Mouse (Mus musculus) bone marrow macrophage, adult 2 months (primary cell): Measurements from ENCODE around the gene Hif3a. TPM values are rescaled to one million over a fixed set of nuclear protein-coding genes. Genes with fewer than 3 reads are reported as not detected.
"Not testable (repeated sequence)": the region's sequence is repeated elsewhere in the genome, so short reads cannot be mapped to it uniquely, and the experiment has no call there.

ENCODE experiments used
- H3K27ac ChIP-seq: 2 replicates; pipeline ENCODE4 v1.5.1; 2012; ENCODE audit warnings: low read depth, low read length; ENCODE audit not compliant: insufficient read depth
- H3K4me1 ChIP-seq: 2 replicates; pipeline ENCODE4 v1.6.1; 2012; ENCODE audit warnings: low read length; ENCODE audit not compliant: control insufficient read depth, insufficient read depth
- H3K4me3 ChIP-seq: 2 replicates; pipeline ENCODE4 v1.5.1; 2012; ENCODE audit warnings: mild to moderate bottlenecking, low read length, moderate library complexity; ENCODE audit not compliant: insufficient read depth
- CTCF ChIP-seq: IDR thresholded peaks from 2 replicates; pipeline ENCODE4 v1.5.1; 2012; ENCODE audit warnings: low read depth, mild to moderate bottlenecking, low read length, moderate library complexity
- POLR2A ChIP-seq: IDR thresholded peaks from 2 replicates; pipeline ENCODE4 v1.6.1; 2012; ENCODE audit warnings: mild to moderate bottlenecking, low read depth, low read length, borderline replicate concordance
- polyA plus RNA-seq: library from polyadenylated mRNA; stranded (reverse); fragments of >200 nt; gene quantifications from 2 replicates; pipeline ENCODE4 v1.2.4, GENCODE M21; 2012; ENCODE audit not compliant: missing spikeins, insufficient read depth, insufficient read length

The Hif3a gene
- 0.27 TPM in 1 of 2 replicates, not detected in the other for polyA plus RNA-seq

DNA sequence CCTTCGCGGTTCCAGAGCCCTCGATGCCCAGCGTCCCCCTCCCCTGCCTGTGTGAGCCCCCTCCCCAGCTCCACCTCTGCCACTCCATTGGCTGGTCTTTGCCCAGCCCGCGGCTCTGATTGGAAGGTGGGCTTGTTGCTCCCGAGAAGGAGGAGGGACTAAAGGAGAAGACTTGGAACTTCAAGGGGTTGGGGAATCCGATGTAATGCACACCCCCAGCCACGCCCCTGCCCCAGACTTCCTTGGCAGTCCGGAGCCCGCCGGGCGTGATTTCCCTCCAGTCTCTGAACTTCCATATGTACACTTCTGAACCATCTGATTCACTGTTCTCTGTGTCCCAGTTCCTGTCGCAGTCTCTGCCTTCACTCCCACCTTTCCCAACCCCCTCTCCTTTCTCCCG, at the start of gene Hif3a:
TSS of gene Hif3a (minus strand) at position 39 of the 400 bp plus-strand sequence.
- no peak within 1 kb of the TSS for H3K4me3 ChIP-seq
- peaks cover 32% of the 10 kb centered on the region for H3K4me1 ChIP-seq
- no peak for TF ChIP-seq POLR2A
- no peak for TF ChIP-seq CTCF
- no peak within 1 kb of the TSS for H3K27ac ChIP-seq

- not testable (repeated sequence) for H3K4me3 ChIP-seq, H3K4me1 ChIP-seq, H3K27ac ChIP-seq
Observed at GRCm38 (mm10) chr7:17101631-17102030, 39.4 kb upstream of the Hif3a start.

DNA sequence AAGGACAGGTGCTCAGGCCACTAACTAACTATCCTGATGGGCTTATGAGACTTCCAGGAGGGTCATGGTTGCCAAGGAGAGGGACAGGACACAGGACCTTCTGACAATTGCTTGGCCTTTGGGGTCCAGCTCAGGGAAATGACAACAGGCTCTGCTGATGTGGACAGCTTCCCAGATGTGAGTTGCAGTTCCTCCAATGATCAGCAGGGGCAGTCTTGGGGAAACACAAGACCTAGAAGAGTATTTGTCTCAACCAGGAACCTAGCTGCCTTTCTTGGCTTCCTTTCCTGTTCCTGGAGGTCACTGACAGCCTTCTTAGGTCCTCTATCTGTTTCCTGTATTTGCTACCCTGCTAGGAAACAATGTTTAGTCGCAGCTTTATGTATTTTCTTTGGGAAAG, 29.1 kb upstream of the Hif3a start:
- no peak overlapping the region for H3K4me3 ChIP-seq
- TF ChIP-seq CTCF: no peak
- H3K27ac ChIP-seq: no peak overlapping the region
- H3K4me1 ChIP-seq: no peaks in the 10 kb centered on the region

- Histone ChIP-seq H3K27ac (no peak overlapping the region), H3K4me3 (no peak overlapping the region), H3K4me1 (no peaks in the 10 kb centered on the region)
- TF ChIP-seq CTCF: no peak
- TF ChIP-seq POLR2A: no peak
Observed at GRCm38 (mm10) chr7:17090058-17090585, 27.9 kb upstream of the Hif3a start.

DNA sequence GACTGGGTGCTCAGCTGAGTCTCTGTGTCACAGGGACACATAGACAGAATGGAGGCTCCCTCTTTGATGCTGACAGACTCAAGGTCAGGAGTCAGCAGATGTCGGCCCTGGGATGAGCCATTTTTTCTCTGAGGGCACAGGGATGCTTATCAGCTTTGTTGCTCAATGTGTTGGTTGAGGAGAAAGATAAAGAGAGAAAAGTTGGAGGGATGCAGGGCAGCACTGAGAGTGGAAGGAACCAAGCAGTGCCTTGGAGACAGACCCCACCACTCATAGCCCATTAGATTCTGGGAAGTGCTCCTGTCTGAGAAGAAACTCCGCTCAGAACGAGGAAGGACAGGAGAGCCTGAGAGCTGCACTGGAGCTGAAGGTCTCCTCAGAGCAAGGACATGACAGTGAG, 25.5 kb upstream of the Hif3a start:
- H3K4me1 ChIP-seq: no peaks in the 10 kb centered on the region
- no peak overlapping the region for H3K4me3 ChIP-seq
- TF ChIP-seq CTCF (no peak), POLR2A (no peak)
- H3K27ac ChIP-seq: no peak overlapping the region

DNA sequence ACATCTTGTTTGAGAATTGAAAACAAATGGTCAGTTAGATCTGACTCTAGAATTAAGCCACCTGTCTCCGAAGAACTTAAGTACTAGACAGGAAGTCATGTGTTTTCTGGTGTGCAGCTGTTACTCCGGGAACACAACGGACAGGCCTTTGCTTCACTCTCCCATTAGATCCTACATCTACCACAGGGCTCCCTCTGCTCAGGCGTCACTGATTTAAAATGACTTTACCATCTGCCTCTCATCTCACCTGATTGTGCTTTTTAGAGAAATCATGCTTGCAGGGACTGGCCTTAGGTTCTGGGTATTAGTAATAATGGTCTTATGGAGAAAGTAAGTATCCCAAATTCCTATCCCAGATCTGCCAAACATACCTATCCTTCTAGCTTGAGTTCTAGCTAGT, 20.5 kb upstream of the Hif3a start:
- TF ChIP-seq CTCF: no peak
- TF ChIP-seq POLR2A: no peak
- Histone ChIP-seq H3K4me3 (no peak overlapping the region), H3K27ac (no peak overlapping the region), H3K4me1 (no peaks in the 10 kb centered on the region)

GRCm38 (mm10) chr7:17078076-17078654, 15.9 kb upstream of the Hif3a start:
- Histone ChIP-seq H3K4me1 (no peaks in the 10 kb centered on the region), H3K27ac (no peak overlapping the region), H3K4me3 (no peak overlapping the region)
- TF ChIP-seq CTCF (no peak), POLR2A (no peak)

GRCm38 (mm10) chr7:17076542-17076941, 14.3 kb upstream of the Hif3a start:
- Histone ChIP-seq H3K4me1 (no peaks in the 10 kb centered on the region), H3K27ac (no peak overlapping the region), H3K4me3 (no peak overlapping the region)
- no peak for TF ChIP-seq CTCF
- no peak for TF ChIP-seq POLR2A

DNA sequence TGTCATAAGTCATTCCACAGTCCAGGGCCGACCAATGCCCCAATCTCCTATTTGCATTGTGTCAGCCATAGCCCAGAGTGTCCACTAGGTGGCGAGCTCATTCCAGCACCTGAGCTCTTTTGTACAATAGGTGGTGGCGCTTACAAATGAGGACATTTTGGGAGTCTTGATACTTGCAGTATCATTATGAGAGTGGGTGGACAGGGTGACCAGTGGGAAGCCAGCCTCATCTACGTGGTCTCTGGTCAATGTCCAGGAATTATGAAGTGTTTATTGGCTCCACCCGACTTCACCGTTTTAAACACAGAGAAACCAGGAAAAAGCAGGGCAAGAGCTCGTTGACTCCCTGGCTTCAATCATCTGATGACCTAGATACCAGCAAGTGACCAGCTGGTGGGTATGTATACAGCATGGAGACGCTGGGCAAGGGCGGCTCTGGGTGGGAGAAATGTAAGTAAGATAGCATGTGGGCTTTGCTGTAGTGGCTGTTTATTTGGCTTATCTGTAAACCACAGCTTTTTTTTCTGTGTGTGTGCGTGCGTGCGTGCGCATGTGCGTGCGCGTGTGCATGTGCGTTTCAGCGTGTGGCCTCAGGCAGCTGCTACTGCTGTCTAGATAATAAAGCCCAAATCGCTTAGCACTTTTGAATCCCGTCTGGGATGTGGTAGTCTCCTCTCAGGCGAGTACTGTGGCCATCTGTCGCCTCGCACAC, 11.8 kb upstream of the Hif3a start, which contains the start of gene Psg16:
TSS of gene Psg16 (plus strand) at position 137 of the 712 bp plus-strand sequence.
- H3K4me3 ChIP-seq: no peak within 1 kb of the TSS
- no peak within 1 kb of the TSS for H3K27ac ChIP-seq
- no peaks in the 10 kb centered on the region for H3K4me1 ChIP-seq
- TF ChIP-seq CTCF (peak; percentile 78), POLR2A (no peak)

DNA sequence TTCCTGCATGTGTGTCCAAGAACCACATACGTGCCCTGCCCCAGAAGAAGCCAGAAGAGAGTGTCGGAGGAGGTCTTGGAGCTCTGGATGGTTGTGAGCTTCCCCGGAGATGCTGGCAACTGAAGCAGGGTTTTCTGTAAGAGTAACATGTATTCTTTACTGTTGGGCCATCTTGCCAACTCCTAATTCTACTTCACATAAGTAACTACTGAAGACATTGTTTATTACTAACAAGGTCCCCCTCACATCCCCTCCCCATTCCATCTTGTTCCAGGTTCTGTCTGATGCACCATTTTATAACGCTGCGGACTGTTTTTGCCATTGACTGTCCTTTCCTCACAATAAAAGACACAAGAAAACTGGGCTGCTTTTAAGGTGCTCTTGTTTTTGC, 11.3 kb upstream of the Hif3a start:
- TF ChIP-seq POLR2A (no peak), CTCF (no peak)
- H3K27ac ChIP-seq: no peak overlapping the region
- no peak overlapping the region for H3K4me3 ChIP-seq

GRCm38 (mm10) chr7:17067651-17068050, 5.4 kb upstream of the Hif3a start:
- not testable (repeated sequence) for H3K27ac ChIP-seq, H3K4me3 ChIP-seq, H3K4me1 ChIP-seq

More for the DNA sequence above, 11.3 kb upstream of the Hif3a start:
- no peaks in the 10 kb centered on the region for H3K4me1 ChIP-seq
